Mouse (Mus musculus) layer of hippocampus, adult 2 months (tissue): ENCODE data around the gene Acot7. TPM values are rescaled to one million over a fixed set of nuclear protein-coding genes. Genes with fewer than 3 reads are reported as not detected.

Source experiments
- DNase-seq, 2 experiments: peaks; one replicate each; pipeline ENCODE4 v3.0.0; 2022; ENCODE audit warnings: low spot score in 2 of 2
- H3K27ac ChIP-seq: fragments of 200-600 bp; 2 replicates; pipeline ENCODE4 v1.8.1; 2022
- H3K4me3 ChIP-seq: fragments of 200-600 bp; 2 replicates; pipeline ENCODE4 v1.8.1; 2022; ENCODE audit warnings: mild to moderate bottlenecking
- CTCF ChIP-seq: fragments of 200-600 bp; conservative IDR thresholded peaks from 2 replicates; pipeline ENCODE4 v1.8.1; 2022; ENCODE audit warnings: antibody characterized with exemption, mild to moderate bottlenecking, moderate library complexity
- total RNA-seq, 2 experiments: library from RNA; stranded (reverse); gene quantifications; 2 replicates each; pipeline ENCODE4 v1.2.3; 2021

Acot7 gene
- total RNA-seq, 2 experiments from 2014 or later: 306 to 335 TPM

DNA sequence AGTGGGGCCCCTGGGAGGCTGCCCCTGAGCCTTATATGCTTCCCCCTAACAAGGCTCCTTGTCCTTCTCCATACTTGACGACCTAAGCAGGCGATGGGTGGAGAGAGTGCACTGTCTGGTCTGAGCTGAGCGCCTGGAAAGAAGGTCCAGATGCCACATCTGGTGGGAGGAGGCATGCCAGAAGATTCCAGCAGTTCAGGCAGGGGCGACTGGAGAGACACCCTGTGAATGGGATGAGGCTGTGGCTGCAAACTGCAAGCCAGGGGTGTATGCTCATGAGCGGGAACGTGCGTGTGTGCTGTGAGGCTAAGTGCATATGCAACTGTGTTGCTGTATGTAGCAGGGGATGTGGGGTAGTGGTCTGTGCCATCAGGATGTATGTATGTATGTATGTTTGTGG, 94.1 kb downstream of the Acot7 start:
- TF ChIP-seq CTCF: no peak
- DNase-seq: no peak
- Histone ChIP-seq H3K27ac (no peak overlapping the region), H3K4me3 (no peak overlapping the region)

GRCm38 (mm10) chr4:152272449-152273049, 94.6 kb downstream of the Acot7 start:
- no peak for DNase-seq
- H3K4me3 ChIP-seq: no peak overlapping the region
- TF ChIP-seq CTCF: peak; percentile 67
- peak overlapping the region; percentile 39; the same call in 1 of the 2 replicates for H3K27ac ChIP-seq

DNA sequence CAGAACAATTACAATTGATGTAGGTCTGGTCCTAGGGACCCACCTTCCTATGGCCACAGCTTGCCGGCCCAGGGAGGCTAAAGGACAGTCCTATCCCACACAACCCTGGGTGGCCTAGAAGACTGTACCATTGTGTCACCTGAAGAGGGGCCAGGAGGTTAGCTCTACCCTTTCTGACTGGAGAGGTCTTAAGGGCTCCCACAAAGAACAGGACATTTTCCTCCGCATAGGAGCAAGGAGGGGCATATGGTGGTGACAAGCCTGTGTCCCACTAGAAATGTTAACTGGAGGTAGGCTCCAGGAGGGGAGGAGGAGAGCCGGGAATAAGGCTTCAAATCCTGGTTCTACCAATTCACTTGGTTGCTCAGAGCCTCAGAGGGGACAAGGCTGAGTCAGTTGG, 95.3 kb downstream of the Acot7 start:
- DNase-seq: no peak
- no peak overlapping the region for H3K4me3 ChIP-seq
- TF ChIP-seq CTCF: no peak
- H3K27ac ChIP-seq: peak overlapping the region; percentile 39; the same call in 1 of the 2 replicates

DNA sequence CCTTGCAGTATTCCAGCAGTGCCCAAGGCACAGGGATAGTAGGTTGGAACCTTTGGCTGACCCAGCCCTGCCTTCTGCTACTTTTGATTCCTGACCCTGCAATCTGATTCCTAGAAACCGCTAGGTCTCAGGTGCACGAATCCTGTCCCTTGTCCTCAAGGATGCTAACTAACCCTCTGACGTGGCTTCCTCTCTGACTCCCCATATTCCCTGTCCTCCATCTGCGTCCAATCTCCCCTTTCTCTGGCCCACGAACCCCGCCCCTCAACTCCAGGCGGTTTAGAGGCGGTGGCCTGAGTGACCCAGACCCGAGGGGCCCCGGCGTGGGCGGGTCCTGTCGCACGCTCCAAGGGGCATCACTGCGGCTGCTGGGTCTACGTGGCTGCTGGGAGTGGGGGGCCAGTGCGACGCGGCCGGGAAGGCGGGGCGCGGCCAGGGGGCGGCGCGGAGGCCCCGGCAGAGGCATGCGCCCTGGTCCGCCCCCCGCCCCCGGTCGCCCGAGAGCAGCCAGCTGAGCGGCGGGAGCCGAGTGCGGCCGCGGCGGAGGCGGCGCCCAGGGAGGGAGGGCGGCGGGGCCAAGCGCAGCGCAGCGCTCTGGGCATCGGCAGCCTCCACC, 95.8 kb downstream of the Acot7 start, which contains the start of gene Gpr153:
Gene Gpr153 (plus strand): TSS at position 612 of the 616 bp plus-strand sequence.
- Histone ChIP-seq H3K4me3 (peak within 1 kb of the TSS; percentile 54), H3K27ac (peak within 1 kb of the TSS; percentile 39; the same call in 1 of the 2 replicates)
- no peak for TF ChIP-seq CTCF
- no peak for DNase-seq

GRCm38 (mm10) chr4:152274681-152275131, 96.8 kb downstream of the Acot7 start:
- H3K4me3 ChIP-seq: peak overlapping the region; percentile 54
- no peak overlapping the region for H3K27ac ChIP-seq
- TF ChIP-seq CTCF: no peak
- DNase-seq: no peak

- peak; percentile 86 for TF ChIP-seq CTCF
- DNase-seq: peak in 1 of 2 experiments; percentile 42
- no peak overlapping the region for H3K27ac ChIP-seq
- no peak overlapping the region for H3K4me3 ChIP-seq
Measured at GRCm38 (mm10) chr4:152276389-152277347, 98.7 kb downstream of the Acot7 start.

DNA sequence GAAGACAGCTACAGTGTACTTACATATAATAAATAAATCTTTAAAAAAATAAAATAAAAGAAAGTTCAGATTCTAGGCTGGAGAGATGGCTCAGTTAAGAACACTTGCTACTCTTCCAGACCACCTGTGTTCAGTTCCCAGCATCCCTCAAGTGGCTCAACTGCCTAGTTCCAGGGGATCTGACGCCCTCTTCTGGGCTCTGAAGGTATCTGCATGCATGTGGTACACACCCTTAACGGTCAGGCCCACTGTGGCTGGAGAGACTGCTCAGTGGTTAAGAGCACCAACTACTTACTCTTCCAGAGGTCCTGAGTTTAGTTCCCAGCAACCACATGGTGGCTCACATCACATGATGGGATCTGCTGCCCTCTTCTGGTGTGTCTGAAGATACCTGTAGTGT, 100.0 kb downstream of the Acot7 start:
- H3K4me3 ChIP-seq: no peak overlapping the region
- no peak for DNase-seq
- peak; percentile 42 for TF ChIP-seq CTCF
- no peak overlapping the region for H3K27ac ChIP-seq

GRCm38 (mm10) chr4:152278986-152279385, 101.1 kb downstream of the Acot7 start:
- no peak overlapping the region for H3K27ac ChIP-seq
- no peak for TF ChIP-seq CTCF
- no peak overlapping the region for H3K4me3 ChIP-seq
- DNase-seq: no peak

GRCm38 (mm10) chr4:152281601-152282000, 103.7 kb downstream of the Acot7 start:
- no peak overlapping the region for H3K27ac ChIP-seq
- DNase-seq: no peak
- TF ChIP-seq CTCF: no peak
- H3K4me3 ChIP-seq: no peak overlapping the region

- Histone ChIP-seq H3K4me3 (peak overlapping the region; percentile 49), H3K27ac (no peak overlapping the region)
- TF ChIP-seq CTCF: no peak
- no peak for DNase-seq
Measured at GRCm38 (mm10) chr4:152282721-152283120, 104.8 kb downstream of the Acot7 start.

- peak; percentile 97 for TF ChIP-seq CTCF
- peak overlapping the region; percentile 49 for H3K4me3 ChIP-seq
- DNase-seq: peak; percentile 82 to 89
- no peak overlapping the region for H3K27ac ChIP-seq
Measured at GRCm38 (mm10) chr4:152283186-152283950, 105.4 kb downstream of the Acot7 start.

GRCm38 (mm10) chr4:152285505-152285904, 107.6 kb downstream of the Acot7 start:
- DNase-seq: no peak
- no peak overlapping the region for H3K27ac ChIP-seq
- no peak overlapping the region for H3K4me3 ChIP-seq
- TF ChIP-seq CTCF: peak; percentile 82
